Mouse (Mus musculus): ENCODE data around the gene Clptm1. TPM values are rescaled to one million over a fixed set of nuclear protein-coding genes. Genes with fewer than 3 reads are reported as not detected.
"Not testable (repeated sequence)": the region's sequence is repeated elsewhere in the genome, so short reads cannot be mapped to it uniquely, and the experiment has no call there.

The Clptm1 gene
- total RNA-seq, 2 experiments from 2014 or later: 34.3 to 34.8 TPM

GRCm38 (mm10) chr7:19694336-19695212 lies 29.7 kb upstream of the Clptm1 start:
- no peak for ATAC-seq (replicated peaks; ENCODE audit: low FRiP score, poor library complexity, severe bottlenecking)

- ATAC-seq (replicated peaks; ENCODE audit: low FRiP score, poor library complexity, severe bottlenecking): no peak
These were observed 28.6 kb upstream of the Clptm1 start for GRCm38 (mm10) chr7:19693421-19693820.

GRCm38 (mm10) chr7:19691873-19692865 lies 27.3 kb upstream of the Clptm1 start, which contains the start of gene Apoc1:
Apoc1 (minus strand) TSS chr7:19692660.
- no peak for ATAC-seq (replicated peaks; ENCODE audit: low FRiP score, poor library complexity, severe bottlenecking)

GRCm38 (mm10) chr7:19691434-19691833 lies 26.6 kb upstream of the Clptm1 start:
- no peak for ATAC-seq (replicated peaks; ENCODE audit: low FRiP score, poor library complexity, severe bottlenecking)

- no peak for ATAC-seq (replicated peaks; ENCODE audit: low FRiP score, poor library complexity, severe bottlenecking)
These were observed 26.0 kb upstream of the Clptm1 start for GRCm38 (mm10) chr7:19690845-19691244.

- no peak for ATAC-seq (replicated peaks; ENCODE audit: low FRiP score, poor library complexity, severe bottlenecking)
These were observed 23.8 kb upstream of the Clptm1 start for GRCm38 (mm10) chr7:19688611-19689010.

GRCm38 (mm10) chr7:19688101-19688500 lies 23.3 kb upstream of the Clptm1 start:
- ATAC-seq (replicated peaks; ENCODE audit: low FRiP score, poor library complexity, severe bottlenecking): no peak

GRCm38 (mm10) chr7:19686927-19687583 lies 22.2 kb upstream of the Clptm1 start:
- ATAC-seq (replicated peaks; ENCODE audit: low FRiP score, poor library complexity, severe bottlenecking): not testable (repeated sequence)

- ATAC-seq (replicated peaks; ENCODE audit: low FRiP score, poor library complexity, severe bottlenecking): no peak
These were observed 21.7 kb upstream of the Clptm1 start for GRCm38 (mm10) chr7:19686521-19686920.

GRCm38 (mm10) chr7:19685374-19685773 lies 20.5 kb upstream of the Clptm1 start:
- ATAC-seq (replicated peaks; ENCODE audit: low FRiP score, poor library complexity, severe bottlenecking): no peak

GRCm38 (mm10) chr7:19683771-19684201 lies 19.0 kb upstream of the Clptm1 start:
- no peak for ATAC-seq (replicated peaks; ENCODE audit: low FRiP score, poor library complexity, severe bottlenecking)

- no peak for ATAC-seq (replicated peaks; ENCODE audit: low FRiP score, poor library complexity, severe bottlenecking)
These were observed 18.1 kb upstream of the Clptm1 start for GRCm38 (mm10) chr7:19682979-19683378.

GRCm38 (mm10) chr7:19681202-19681694 lies 16.4 kb upstream of the Clptm1 start, which contains the start of the genes Gm44805 and Apoc4:
Gm44805 (minus strand) TSS chr7:19681423.
Apoc4 (minus strand) TSS chr7:19681479.
- ATAC-seq (replicated peaks; ENCODE audit: low FRiP score, poor library complexity, severe bottlenecking): no peak

- no peak for ATAC-seq (replicated peaks; ENCODE audit: low FRiP score, poor library complexity, severe bottlenecking)
These were observed 15.9 kb upstream of the Clptm1 start for GRCm38 (mm10) chr7:19680702-19681101.

- no peak for ATAC-seq (replicated peaks; ENCODE audit: low FRiP score, poor library complexity, severe bottlenecking)
These were observed 14.1 kb upstream of the Clptm1 start for GRCm38 (mm10) chr7:19678901-19679300.

GRCm38 (mm10) chr7:19677872-19678271 lies 13.0 kb upstream of the Clptm1 start, which contains the start of gene Apoc2:
Apoc2 (minus strand) TSS chr7:19677941.
- no peak for ATAC-seq (replicated peaks; ENCODE audit: low FRiP score, poor library complexity, severe bottlenecking)

- no peak for ATAC-seq (replicated peaks; ENCODE audit: low FRiP score, poor library complexity, severe bottlenecking)
These were observed 11.8 kb upstream of the Clptm1 start for GRCm38 (mm10) chr7:19676662-19677061.

- no peak for ATAC-seq (replicated peaks; ENCODE audit: low FRiP score, poor library complexity, severe bottlenecking)
These were observed 11.0 kb upstream of the Clptm1 start for GRCm38 (mm10) chr7:19675824-19676223.

GRCm38 (mm10) chr7:19673083-19673699 lies 8.4 kb upstream of the Clptm1 start:
- no peak for ATAC-seq (replicated peaks; ENCODE audit: low FRiP score, poor library complexity, severe bottlenecking)
